Comparison of ENCODE assay signal across 7 mouse cellular contexts in the genomic region with DNA sequence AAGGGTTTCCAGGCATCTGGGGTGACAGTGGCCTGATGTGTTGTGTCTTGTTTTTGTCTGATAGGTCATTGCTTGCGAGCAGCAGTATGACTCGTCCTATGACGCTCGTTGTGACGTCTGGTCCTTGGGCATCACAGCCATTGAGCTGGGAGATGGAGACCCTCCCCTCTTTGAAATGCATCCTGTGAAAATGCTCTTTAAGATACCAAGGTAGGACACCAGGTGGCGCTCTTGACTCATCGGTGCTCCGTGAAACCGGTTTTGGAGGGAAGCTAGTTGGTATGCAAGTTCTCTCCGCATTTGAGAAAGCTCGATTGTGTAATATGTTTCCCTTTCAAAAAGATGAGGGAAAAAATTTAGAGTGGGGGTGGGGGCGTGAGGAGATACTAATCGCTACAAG.
A peak's percentile ranks its signal among the peaks of the same experiment; 100 is the strongest.
DNase-seq lines count a peak whose midpoint lies in the region; ATAC-seq and TF ChIP-seq lines count a peak whose summit lies in the region.

No protein-coding gene starts in this region.

- intact Hi-C loops in heart, adult 2 months (cut with DNase I): loop anchor here (1.0 to 5.0 kb wide), 3 partner anchors 101 to 1254 kb away; no protein-coding TSS in a partner anchor

- H3K79me2 ChIP-seq in heart, adult 2 months (replicated peaks; ENCODE audit: control insufficient read depth, insufficient read depth, low read length): no peaks in the 10 kb centered on the region

- TF ChIP-seq POLR2A in heart, adult 2 months (IDR thresholded peaks at IDR 0.05; ENCODE audit: insufficient read depth, low read depth, low read length): no peak
- TF ChIP-seq POLR2A in kidney, adult 2 months (IDR thresholded peaks at IDR 0.05; ENCODE audit: low read depth, low read length): no peak

- H3K9ac ChIP-seq in heart, adult 2 months (ENCODE audit: low read depth, low read length): no peak overlapping the region
- no peak overlapping the region for H3K9ac ChIP-seq in limb, embryonic 11.5 days (ENCODE audit: low read length)

- peak; percentile 62 for DNase-seq in adrenal gland, adult 8-10 months
- peak; percentile 89 for DNase-seq in embryo, embryonic 9.5 days (ENCODE audit: extremely low spot score)
- peak; percentile 42 to 61 for DNase-seq in heart, adult 2 months
- peak; percentile 70 for DNase-seq in kidney, adult 2 months
- DNase-seq in limb, embryonic 11.5 days (ENCODE audit: low spot score): peak; percentile 94
- peak; percentile 38 to 57 for DNase-seq in spleen, postnatal 36 days (ENCODE audit: low spot score in 2 of 2)

- WGBS in heart, adult 2 months: 1% methylated on average over 13 of the region's 13 CpGs
- 1% methylated on average over 13 of the region's 13 CpGs for WGBS in kidney, adult 2 months
- WGBS in limb, embryonic 11.5 days: 1% methylated on average over 13 of the region's 13 CpGs

- H3K27me3 ChIP-seq in heart, adult 2 months (ENCODE audit: control insufficient read depth, insufficient read depth, low read length): no peaks in the 10 kb centered on the region; the same call in 1 of the 2 replicates
- no peaks in the 10 kb centered on the region for H3K27me3 ChIP-seq in kidney, adult 2 months (replicated peaks; ENCODE audit: control insufficient read depth, insufficient read depth, low read length)
- H3K27me3 ChIP-seq in limb, embryonic 11.5 days (ENCODE audit: control insufficient read depth, insufficient read depth, low read length): no peaks in the 10 kb centered on the region

- peak; percentile 87 for TF ChIP-seq CTCF in heart, adult 2 months (IDR thresholded peaks at IDR 0.05)
- TF ChIP-seq CTCF in kidney, adult 2 months (conservative IDR thresholded peaks at IDR 0.05; ENCODE audit: insufficient read depth, insufficient read length, low read depth, low read length): peak; percentile 88

- H3K4me3 ChIP-seq in heart, adult 2 months: no peak overlapping the region
- no peak overlapping the region for H3K4me3 ChIP-seq in kidney, adult 2 months (ENCODE audit: insufficient read depth, low read depth, low read length)
- no peak overlapping the region for H3K4me3 ChIP-seq in limb, embryonic 11.5 days (ENCODE audit: low read depth, low read length)

- H3K4me2 ChIP-seq in limb, embryonic 11.5 days (ENCODE audit: low read depth, severe bottlenecking): no peak overlapping the region

- H3K9me3 ChIP-seq in limb, embryonic 11.5 days (ENCODE audit: control insufficient read depth, low read length): no peaks in the 10 kb centered on the region

- no peaks in the 10 kb centered on the region for H3K36me3 ChIP-seq in heart, adult 2 months (ENCODE audit: control insufficient read depth, insufficient read depth, low read length)
- H3K36me3 ChIP-seq in kidney, adult 2 months (ENCODE audit: control insufficient read depth, insufficient read depth, low read length): no peaks in the 10 kb centered on the region
- H3K36me3 ChIP-seq in limb, embryonic 11.5 days (ENCODE audit: control insufficient read depth, insufficient read depth, low read length): no peaks in the 10 kb centered on the region

- 0 out of 2 replicates have a peak, but pooled peaks cover 1% of the 10 kb centered on the region for H3K4me1 ChIP-seq in heart, adult 2 months (ENCODE audit: control insufficient read depth, insufficient read depth, low read length)
- H3K4me1 ChIP-seq in kidney, adult 2 months (ENCODE audit: control insufficient read depth, insufficient read depth, low read length): peaks cover 3% of the 10 kb centered on the region; the same call in 1 of the 2 replicates
- H3K4me1 ChIP-seq in limb, embryonic 11.5 days (ENCODE audit: control insufficient read depth, insufficient read depth, low read length): no peaks in the 10 kb centered on the region

- peak; percentile 65; the same call in 1 of the 2 replicates for TF ChIP-seq EP300 in heart, adult 2 months (IDR thresholded peaks at IDR 0.05; ENCODE audit: insufficient read depth, low read depth, low read length)

- H3K27ac ChIP-seq in heart, adult 2 months: no peak overlapping the region
- H3K27ac ChIP-seq in kidney, adult 2 months (ENCODE audit: insufficient read depth, low read depth, low read length): no peak overlapping the region
- H3K27ac ChIP-seq in limb, embryonic 11.5 days (replicated peaks; ENCODE audit: low read depth, low read length): no peak overlapping the region

- 0 out of 2 replicates have a peak, but pooled peaks have one; percentile 13 for ATAC-seq in limb, embryonic 11.5 days (ENCODE audit: insufficient number of reproducible peaks, low FRiP score, low TSS enrichment, low read depth)
- peak; percentile 64 for ATAC-seq in monocyte, adult 5-6 weeks (replicated peaks; ENCODE audit: insufficient number of reproducible peaks, low FRiP score, low TSS enrichment, poor library complexity, severe bottlenecking)
